Mouse (Mus musculus): ENCODE results near the gene Fgf4. TPM values are rescaled to one million over a fixed set of nuclear protein-coding genes. Genes with fewer than 3 reads are reported as not detected.
"Not testable (repeated sequence)": the region's sequence is repeated elsewhere in the genome, so short reads cannot be mapped to it uniquely, and the experiment has no call there.

Gene Fgf4
- total RNA-seq, 2 experiments from 2014 or later = not detected

DNA sequence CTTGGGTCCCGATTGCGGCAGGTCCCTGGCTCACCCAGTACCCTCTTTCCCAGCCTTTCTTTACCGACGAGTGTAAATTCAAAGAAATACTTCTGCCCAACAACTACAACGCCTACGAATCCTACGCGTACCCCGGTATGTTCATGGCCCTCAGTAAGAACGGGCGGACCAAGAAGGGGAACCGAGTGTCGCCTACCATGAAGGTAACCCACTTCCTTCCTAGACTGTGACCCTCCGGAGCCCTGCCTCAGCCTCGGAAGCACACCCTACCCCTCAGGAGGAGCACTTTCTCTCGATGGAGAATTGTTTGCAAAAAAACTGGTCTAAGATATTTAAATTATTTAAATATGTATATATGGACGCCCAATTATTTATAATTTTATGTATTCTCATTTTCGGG lies 15.5 kb downstream of the Fgf4 start:
- intact Hi-C loops (cut with DNase I) = no loop called here
- no peak for DNase-seq (ENCODE audit: extremely low spot score in 1 of 2, low spot score in 2 of 2)

DNA sequence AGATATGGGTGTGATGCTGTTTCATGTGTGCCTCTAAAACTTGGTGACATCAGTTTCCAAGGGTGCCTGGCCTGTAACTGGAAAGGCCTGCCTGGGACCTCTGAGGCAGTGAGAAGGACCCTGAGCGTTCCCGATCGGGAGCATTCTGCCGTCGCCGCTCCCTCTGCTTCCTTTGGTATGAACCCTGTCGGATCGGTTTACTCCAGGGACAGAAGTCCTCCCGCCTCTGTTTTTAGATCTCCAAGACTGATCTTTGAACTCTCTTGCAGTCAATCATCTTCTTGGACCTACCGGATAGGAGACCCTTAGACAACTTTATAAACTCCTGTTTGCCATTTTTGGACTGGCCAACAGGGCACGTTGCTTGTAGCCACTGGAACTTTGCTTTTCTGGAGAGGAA lies 16.0 kb downstream of the Fgf4 start:
- intact Hi-C loops (cut with DNase I) = no loop called here
- no peak for DNase-seq (ENCODE audit: extremely low spot score in 1 of 2, low spot score in 2 of 2)

DNA sequence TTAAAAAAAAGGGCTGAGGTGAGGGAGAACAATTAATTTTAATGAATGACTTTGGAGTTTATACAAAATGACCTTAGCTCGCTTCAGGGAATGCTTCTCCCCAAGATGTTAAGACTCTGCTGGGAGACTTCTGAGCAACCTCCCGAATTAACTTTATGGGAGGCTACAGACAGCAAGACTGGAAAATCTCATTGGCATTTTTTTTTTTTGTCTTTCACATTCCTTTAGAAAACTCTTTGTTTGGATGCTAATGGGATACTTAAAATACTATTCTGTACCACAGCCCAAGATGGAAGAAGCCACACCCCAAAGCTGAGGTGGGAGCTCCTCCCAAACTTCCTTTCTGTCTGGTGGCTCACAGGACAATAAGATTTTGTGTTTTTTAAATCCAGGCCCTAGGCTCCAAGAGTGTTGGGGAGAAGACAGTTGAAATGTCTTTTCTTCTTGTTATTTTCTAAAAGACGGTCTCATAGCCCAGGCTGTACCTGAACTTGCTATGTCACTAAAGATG lies 17.0 kb downstream of the Fgf4 start:
- intact Hi-C loops (cut with DNase I) = no loop called here
- DNase-seq (ENCODE audit: extremely low spot score in 1 of 2, low spot score in 2 of 2) = no peak

DNA sequence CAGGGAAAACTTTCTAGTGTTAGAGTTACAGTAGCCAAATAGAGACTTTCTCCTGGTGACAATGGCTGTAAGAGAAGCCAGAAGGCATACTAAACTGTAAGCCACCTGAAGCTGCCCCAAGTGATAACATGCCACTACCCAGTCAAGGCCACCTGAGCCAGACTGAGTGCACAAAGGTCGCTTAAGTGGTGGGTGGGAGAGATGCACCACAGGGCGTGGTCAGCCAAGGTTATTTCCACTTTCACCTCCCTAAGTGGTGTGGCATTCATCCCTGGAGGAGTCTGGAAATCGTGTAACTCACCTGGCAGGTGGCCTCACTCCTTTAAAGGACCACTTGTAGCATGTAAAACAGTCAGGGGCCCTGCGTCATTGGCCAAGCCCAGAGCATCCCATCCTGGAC lies 20.0 kb downstream of the Fgf4 start:
- no peak for DNase-seq (ENCODE audit: extremely low spot score in 1 of 2, low spot score in 2 of 2)
- intact Hi-C loops (cut with DNase I) = no loop called here

DNA sequence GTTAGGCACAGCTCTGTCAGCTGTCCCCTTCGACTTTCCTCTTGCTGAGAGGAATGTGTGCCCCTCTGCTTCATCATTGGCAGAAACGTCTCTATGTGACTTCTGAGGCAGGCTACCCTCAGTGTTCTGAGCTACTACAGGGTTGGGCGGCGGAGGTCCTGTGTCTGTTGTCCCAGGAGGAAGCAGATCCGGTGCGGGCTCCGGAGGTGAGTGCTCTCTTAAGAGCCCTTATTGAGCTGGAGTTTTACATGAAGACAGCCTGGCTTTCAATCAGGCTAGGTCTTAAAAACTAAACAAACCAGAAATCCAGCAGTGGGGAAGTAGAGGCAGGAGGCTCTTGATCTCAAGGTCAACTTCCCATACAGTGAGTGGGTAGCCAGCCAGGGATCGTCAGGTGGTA lies 20.4 kb downstream of the Fgf4 start:
- no peak for DNase-seq (ENCODE audit: extremely low spot score in 1 of 2, low spot score in 2 of 2)
- intact Hi-C loops (cut with DNase I) = no loop called here

DNA sequence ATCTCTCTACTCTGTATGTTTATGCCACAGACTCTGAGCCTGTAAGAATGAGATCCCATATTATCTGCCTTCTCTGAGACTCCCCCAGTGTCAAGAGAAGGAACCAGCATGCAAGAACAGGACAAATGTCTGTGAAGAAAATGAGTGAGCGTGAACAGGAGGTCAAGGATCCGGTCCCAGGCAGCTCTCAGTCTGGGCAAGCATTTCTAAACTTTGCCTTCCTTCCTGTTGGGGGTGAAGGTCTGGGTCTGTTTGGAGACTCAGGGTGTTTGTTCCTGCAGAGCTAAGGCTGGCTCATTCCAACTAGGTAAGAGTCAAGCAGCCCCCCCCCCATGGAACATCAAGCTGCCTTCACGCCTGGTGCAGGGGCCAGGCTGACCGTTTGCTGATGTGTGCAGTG lies 25.3 kb downstream of the Fgf4 start:
- intact Hi-C loops (cut with DNase I) = no loop called here
- no peak for DNase-seq (ENCODE audit: extremely low spot score in 1 of 2, low spot score in 2 of 2)

DNA sequence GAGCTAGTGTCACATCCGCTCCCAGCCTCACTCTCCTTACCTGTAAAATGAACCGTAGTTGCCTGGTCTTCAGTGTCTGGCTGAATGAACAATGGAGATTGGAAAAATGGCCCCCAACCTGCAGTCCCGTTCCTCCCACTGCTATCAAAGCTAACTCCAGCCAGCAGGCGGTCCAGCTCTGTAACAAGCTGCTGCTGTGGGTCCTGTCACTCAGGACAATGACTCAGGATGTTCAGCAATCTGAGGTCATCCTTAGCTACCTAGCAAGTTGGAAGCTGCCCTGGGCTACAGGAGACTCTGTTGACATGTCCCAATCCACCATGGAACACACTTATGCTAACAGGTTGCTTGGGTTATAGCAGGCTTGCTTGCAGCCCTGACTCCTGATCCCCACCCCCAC lies 26.0 kb downstream of the Fgf4 start:
- intact Hi-C loops (cut with DNase I) = no loop called here
- no peak for DNase-seq (ENCODE audit: extremely low spot score in 1 of 2, low spot score in 2 of 2)

DNA sequence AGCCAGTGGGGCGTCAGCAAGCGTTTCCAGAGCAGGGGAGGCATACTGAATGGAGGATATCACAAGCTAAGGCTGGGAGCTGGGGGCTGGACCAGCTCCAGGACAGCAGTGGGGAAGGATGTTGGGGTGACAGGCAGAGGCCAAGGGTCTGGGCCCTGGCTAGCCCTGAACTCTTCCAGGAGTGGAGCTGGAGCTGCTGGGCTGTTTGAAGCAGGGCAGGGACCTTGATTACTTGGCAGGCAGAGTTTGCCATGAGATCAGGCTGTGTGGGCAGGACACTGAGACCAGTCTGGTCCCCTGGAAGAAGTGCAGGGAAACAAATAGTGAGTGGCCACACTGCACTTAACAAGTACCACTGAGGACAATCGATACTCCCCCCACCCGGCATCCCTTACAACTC lies 27.1 kb downstream of the Fgf4 start:
- intact Hi-C loops (cut with DNase I) = no loop called here
- DNase-seq (ENCODE audit: extremely low spot score in 1 of 2, low spot score in 2 of 2) = no peak

DNA sequence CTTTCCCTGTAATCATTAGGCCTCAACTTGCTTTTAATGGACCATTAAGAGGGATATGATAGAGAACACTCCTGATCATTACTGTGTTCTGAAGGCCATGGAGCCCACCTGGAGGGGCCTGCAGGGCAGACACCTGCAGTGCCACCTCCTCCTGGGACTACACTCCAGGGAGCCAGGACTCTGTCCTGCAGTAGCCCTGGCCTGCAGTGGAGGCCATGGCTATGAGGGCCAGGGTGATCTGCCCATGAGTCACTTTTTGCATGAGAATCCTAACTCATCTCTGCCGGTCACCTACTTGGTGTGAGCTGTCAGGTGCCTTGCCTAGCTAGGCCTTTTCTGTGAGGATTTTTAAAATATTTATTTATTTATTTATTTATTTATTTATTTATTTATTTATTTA lies 31.2 kb downstream of the Fgf4 start:
- no peak for DNase-seq (ENCODE audit: extremely low spot score in 1 of 2, low spot score in 2 of 2)
- intact Hi-C loops (cut with DNase I) = no loop called here

DNA sequence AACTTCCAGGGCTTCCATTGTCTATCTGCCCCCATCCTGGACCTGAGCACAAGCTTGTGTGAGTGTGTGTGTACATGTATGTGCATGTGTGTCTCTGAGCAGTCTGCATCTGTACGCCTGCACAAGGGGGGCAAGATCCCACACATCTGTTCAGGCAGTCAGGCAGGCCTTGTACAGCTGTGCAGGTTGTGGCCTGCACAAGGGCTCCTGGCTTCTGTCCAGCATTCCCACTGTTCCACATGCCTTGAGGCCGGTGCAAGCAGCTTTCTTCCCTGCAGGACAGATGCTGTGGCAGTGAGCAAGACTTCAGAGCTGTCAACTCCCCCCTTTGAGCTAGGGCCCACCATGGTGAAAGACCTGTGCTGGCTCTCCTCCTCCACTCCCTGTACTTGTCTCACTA lies 35.9 kb downstream of the Fgf4 start:
- intact Hi-C loops (cut with DNase I) = no loop called here
- no peak for DNase-seq (ENCODE audit: extremely low spot score in 1 of 2, low spot score in 2 of 2)

DNA sequence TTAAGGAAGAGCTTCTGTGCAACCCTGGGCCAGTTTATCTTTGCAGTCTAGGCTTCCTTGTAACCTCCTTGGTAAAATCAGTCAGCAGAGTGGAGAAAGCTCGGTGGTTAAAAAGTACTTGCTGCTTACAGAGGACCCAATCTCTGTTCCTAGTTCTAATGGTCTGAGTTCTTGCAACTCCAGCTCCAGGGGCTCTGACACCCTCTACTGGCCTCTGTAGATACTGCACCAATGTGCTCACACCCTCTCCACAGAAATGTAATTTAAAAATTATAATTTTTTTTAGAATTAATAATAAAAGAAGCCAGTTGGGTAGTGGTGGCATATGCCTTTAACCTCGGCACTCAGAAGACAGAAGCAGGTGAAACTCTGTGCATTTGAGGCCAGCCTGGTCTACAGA lies 40.5 kb downstream of the Fgf4 start:
- DNase-seq (ENCODE audit: extremely low spot score in 1 of 2, low spot score in 2 of 2) = no peak
- intact Hi-C loops (cut with DNase I) = no loop called here

DNA sequence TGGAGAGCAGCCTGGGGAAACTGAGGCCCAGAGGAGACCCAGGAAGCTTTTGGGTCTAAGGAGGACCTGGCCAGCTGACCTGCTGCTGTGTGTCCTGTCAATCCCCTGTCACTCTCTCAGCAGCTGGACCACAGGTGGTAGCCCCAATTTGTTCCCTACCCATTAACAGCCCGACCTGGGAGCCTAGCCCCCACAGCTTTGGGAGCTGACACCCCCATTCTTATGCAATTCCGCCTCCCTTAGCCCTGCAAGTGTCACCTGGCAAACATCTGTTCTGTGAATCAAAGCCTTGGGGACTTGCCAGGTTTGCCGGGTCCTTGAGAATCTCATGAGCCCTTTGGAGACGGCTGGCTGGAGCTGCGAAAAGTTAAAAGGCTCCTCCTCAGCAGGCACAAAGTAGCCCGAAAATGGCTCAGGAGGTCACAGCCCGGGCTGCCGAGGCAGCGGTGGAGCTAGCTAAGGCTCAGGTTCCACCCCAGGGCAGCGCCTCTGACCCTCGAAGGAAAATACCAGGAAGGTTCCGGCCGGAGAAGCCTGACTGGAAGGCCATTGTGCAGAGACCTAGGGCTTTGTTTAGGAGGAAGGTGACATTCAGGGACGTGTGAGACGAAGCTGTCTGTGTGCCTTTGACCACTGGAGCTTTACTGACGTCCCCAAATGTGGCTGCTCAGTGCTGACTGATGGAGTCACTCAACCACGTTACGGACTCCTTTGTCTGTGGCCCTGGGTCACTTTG lies 41.6 kb downstream of the Fgf4 start:
- DNase-seq (ENCODE audit: extremely low spot score in 1 of 2, low spot score in 2 of 2) = no peak
- intact Hi-C loops (cut with DNase I) = no loop called here

DNA sequence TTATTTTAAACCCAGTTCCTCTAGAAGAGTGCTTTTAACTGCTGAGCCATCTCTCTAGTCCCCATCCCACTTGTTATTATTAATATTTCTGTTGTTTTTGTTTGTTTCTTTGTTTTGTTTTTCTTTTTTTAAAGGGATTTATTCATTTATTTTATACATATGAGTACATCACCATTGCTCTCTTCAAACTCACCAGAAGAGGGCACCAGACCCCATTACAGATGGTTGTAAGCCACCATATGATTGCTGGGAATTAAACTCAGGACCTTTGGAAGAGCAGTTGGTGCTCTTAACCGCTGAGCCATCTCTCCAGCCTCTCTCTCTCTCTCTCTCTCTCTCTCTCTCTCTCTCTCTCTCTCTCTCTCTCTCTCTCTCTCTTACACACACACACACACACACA lies 43.5 kb downstream of the Fgf4 start:
- DNase-seq (ENCODE audit: extremely low spot score in 1 of 2, low spot score in 2 of 2) = not testable (repeated sequence)
- intact Hi-C loops (cut with DNase I) = loop anchor here (5.0 kb wide), 2 partner anchors 48 to 303 kb away; no protein-coding TSS in a partner anchor

DNA sequence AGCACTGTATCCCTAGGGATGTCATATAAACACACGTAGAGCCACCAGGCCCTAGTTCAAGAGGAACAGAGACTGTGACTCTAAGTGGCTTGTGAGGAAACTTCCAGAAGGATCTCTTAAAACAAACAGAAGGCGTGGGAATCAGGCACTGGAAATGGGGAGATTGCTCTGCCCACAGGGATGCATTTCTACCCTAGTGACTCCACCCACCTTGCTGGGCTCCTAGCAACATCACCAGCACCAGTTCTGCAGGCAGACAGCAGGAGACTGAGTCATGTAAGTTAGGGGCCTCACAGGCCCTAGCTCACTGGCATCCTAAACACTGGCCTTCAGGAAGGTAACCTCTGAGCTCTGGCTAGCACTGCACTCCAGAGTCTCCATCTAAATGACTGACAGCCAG lies 44.7 kb downstream of the Fgf4 start:
- DNase-seq (ENCODE audit: extremely low spot score in 1 of 2, low spot score in 2 of 2) = no peak
- intact Hi-C loops (cut with DNase I) = loop anchor here (5.0 kb wide), 2 partner anchors 50 to 305 kb away; no protein-coding TSS in a partner anchor

DNA sequence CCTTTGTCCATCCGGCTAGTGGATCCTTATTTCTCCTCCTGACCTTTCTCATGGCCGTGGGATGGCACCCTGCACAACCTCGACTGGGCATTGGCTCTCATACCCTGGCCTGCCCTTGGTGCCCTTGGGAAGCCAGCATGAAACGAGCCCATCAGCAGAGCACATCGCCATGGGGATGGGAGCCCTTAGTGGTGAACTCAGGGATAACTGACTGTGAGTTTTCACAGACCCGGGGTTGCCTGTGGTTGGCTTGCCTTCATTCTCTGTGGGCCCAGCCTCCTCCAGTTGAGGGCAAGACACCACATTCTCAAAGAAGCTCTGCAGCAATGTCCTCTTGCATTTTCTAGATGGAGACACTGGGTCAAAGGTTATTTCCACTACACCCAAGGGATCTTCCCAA lies 45.2 kb downstream of the Fgf4 start:
- no peak for DNase-seq (ENCODE audit: extremely low spot score in 1 of 2, low spot score in 2 of 2)
- intact Hi-C loops (cut with DNase I) = loop anchor here (5.0 kb wide), 2 partner anchors 50 to 305 kb away; no protein-coding TSS in a partner anchor

DNA sequence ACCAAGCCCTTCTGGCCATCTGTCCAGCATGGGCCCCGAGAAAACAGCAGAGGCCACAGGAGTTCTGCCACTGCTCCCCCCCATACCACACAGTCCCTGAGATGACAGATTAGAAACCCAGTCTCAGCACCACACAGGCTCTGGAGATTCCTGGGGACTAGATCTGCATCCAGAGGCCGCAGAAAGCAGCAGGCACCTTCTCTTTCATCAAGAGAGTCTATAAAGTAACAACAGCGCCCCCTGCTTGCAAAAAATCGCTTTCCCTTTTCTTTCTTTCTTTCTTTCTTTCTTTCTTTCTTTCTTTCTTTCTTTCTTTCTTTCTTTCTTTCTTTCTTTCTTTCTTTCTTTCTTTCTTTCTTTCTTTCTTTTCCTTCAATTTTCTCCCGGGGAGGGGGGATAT lies 47.0 kb downstream of the Fgf4 start:
- intact Hi-C loops (cut with DNase I) = loop anchor here (1.0 to 5.0 kb wide), 3 partner anchors 52 to 307 kb away; no protein-coding TSS in a partner anchor
- peak in 1 of 2 experiments; percentile 51 for DNase-seq (ENCODE audit: extremely low spot score in 1 of 2, low spot score in 2 of 2)

DNA sequence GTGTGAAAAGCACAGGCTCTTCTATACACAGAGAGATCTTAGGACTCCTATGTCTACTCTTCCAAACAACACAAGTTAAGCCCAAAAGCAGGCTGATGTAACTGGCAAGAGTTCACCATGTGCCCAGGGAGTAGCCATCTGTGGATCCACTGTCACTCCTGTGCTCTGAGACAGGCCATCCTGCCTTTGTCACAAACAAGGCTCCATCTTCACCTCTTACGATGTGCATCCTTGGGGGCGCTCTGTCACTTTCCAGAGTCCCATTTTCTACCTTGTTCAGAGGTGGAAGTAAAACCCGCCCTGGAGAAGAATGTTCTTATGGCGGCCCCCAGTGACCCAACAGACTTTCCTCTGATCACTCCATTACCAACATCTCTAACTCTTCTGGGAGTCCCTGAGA lies 47.5 kb downstream of the Fgf4 start:
- no peak for DNase-seq (ENCODE audit: extremely low spot score in 1 of 2, low spot score in 2 of 2)
- intact Hi-C loops (cut with DNase I) = loop anchor here (1.0 to 5.0 kb wide), 3 partner anchors 52 to 307 kb away; no protein-coding TSS in a partner anchor

DNA sequence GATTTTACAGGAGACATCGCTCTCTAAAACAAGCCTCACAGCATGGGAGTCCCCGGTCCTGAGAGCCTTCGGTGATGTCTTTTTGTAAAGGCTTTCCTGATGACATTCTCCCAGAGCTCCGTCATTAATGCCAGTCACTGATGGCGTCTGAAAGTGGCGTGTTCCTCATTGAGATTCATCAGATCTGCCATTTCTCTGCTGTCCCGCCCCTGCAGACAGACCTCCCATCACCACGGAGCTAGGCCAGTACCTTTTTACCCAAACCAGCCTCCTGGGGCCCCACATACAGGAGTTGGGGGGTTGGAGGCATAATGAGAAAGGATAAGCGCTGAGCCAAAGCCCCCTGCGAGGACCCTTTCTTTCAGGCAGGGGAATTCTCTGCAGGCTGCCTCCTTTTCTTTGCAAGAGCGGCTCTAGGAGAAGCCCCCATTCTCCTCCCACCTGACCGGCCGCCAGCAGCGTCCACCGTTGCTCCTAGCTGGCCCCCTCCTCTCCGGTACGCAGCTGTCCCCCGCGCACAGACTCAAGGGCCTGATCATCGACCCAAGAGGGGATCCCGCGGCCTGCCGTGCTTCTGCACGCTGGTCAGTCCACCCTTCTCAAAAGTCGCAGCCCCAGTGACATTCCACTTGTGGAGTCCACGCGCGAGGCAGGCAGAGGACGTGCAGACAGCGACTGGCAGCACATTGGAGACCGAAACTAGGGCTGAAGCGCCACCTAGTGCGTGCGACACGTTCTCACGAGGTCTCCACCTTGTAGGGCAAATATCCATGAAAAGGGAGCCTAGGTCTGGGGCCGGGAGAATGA lies 48.3 kb downstream of the Fgf4 start:
- DNase-seq (ENCODE audit: extremely low spot score in 1 of 2, low spot score in 2 of 2) = peak; percentile 48 to 83
- intact Hi-C loops (cut with DNase I) = no loop called here

DNA sequence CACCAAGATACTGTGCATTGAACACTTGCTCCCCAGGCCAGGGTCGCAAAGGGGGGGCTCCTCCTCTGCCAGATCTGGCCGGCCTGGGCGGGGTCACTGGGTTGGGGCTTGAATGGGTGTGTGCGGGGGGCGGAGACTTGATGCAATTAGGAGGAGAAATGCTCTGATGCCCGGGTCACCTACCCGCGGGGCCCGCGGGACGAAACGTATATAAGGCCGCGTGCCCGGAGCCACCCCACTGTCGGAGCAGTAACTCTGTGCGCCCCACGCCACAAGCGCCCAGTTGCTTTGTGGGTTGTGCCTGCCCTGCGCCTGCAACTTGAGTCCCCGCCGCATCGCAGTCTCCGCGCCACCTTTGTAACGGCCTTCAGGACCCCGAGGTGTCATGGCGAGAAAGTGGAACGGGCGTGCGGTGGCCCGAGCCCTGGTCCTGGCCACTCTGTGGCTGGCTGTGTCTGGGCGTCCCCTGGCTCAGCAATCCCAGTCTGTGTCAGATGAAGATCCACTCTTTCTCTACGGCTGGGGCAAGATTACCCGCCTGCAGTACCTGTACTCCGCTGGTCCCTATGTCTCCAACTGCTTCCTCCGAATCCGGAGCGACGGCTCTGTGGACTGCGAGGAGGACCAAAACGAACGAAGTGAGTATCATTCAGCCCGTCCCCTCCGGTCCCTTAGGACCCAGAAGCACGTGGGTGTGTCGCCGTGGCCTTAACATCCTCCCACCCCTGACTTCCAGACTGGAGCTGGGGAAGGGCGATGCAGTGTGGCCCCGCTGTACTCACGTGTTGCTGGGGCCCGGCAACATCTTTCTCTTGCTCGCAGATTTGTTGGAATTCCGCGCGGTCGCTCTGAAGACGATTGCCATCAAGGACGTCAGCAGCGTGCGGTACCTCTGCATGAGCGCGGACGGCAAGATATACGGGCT lies 49.4 kb downstream of the Fgf4 start, which contains the start of gene Fgf15:
Fgf15 (plus strand) TSS at position 238 of the 925 bp plus-strand sequence.
- DNase-seq (ENCODE audit: extremely low spot score in 1 of 2, low spot score in 2 of 2) = peak in 1 of 2 experiments; percentile 55
- intact Hi-C loops (cut with DNase I) = no loop called here
